Mouse (Mus musculus) ES-E14 (cell line): ENCODE results near the gene Dock9. TPM values are rescaled to one million over a fixed set of nuclear protein-coding genes. Genes with fewer than 3 reads are reported as not detected.

ENCODE experiments used
- DNase-seq: peaks from one replicate; pipeline ENCODE4 v3.0.0-alpha.2; 2013; ENCODE audit warnings: low read depth, low spot score
- H3K27ac ChIP-seq: 2 replicates; pipeline ENCODE4 v1.5.1; 2012; ENCODE audit warnings: low read depth, mild to moderate bottlenecking, low read length, moderate library complexity, mixed read lengths; ENCODE audit not compliant: poor library complexity, insufficient read depth, severe bottlenecking
- H3K36me3 ChIP-seq: 2 replicates; pipeline ENCODE4 v1.6.1; 2012; ENCODE audit warnings: mild to moderate bottlenecking, low read length, moderate library complexity, mixed read lengths; ENCODE audit not compliant: control insufficient read depth, poor library complexity, insufficient read depth, severe bottlenecking
- H3K4me1 ChIP-seq, 2 experiments: fragments of 150-350 bp in 1 of 2; sonication (generic) in 1 of 2; 2 replicates each; pipeline ENCODE4 v1.6.1; 2012; ENCODE audit warnings: low read length in 2 of 2, mild to moderate bottlenecking in 1 of 2, mixed read lengths in 1 of 2; ENCODE audit not compliant: control insufficient read depth in 2 of 2, insufficient read depth in 2 of 2, poor library complexity in 1 of 2
- H3K4me3 ChIP-seq, 2 experiments: fragments of 150-350 bp in 1 of 2; sonication (generic) in 1 of 2; 2 replicates each; pipeline ENCODE4 v1.5.1; 2012; ENCODE audit warnings: low read length in 2 of 2, low read depth in 1 of 2, mild to moderate bottlenecking in 1 of 2, mixed read lengths in 1 of 2; ENCODE audit not compliant: insufficient read depth in 1 of 2, poor library complexity in 1 of 2, severe bottlenecking in 1 of 2
- H3K9ac ChIP-seq: 2 replicates; pipeline ENCODE4 v1.6.1; 2012; ENCODE audit warnings: low read depth, mild to moderate bottlenecking, low read length, mixed read lengths; ENCODE audit not compliant: poor library complexity, insufficient read depth, severe bottlenecking
- H3K9me3 ChIP-seq: fragments of 150-350 bp; sonication (generic); 2 replicates; pipeline ENCODE4 v1.6.1; 2012; ENCODE audit warnings: low read depth, mild to moderate bottlenecking, low read length; ENCODE audit not compliant: control insufficient read depth, insufficient read depth
- CHD2 ChIP-seq: IDR thresholded peaks from 2 replicates; pipeline ENCODE4 v1.6.1; 2014; ENCODE audit warnings: mild to moderate bottlenecking, low read depth, low read length, inconsistent platforms
- HCFC1 ChIP-seq: IDR thresholded peaks from 2 replicates; pipeline ENCODE4 v1.6.1; 2012; ENCODE audit warnings: low read length, inconsistent platforms, borderline replicate concordance; ENCODE audit not compliant: insufficient read depth
- MAFK ChIP-seq: IDR thresholded peaks from 2 replicates; pipeline ENCODE4 v1.6.1; 2014; ENCODE audit warnings: mild to moderate bottlenecking, low read depth, low read length, inconsistent platforms; ENCODE audit not compliant: insufficient read depth
- ZC3H11A ChIP-seq: IDR thresholded peaks from 2 replicates; pipeline ENCODE4 v1.6.1; 2012; ENCODE audit warnings: low read depth, mild to moderate bottlenecking, inconsistent platforms, low read length, borderline replicate concordance
- ZNF384 ChIP-seq: IDR thresholded peaks from 2 replicates; pipeline ENCODE4 v1.6.1; 2012; ENCODE audit warnings: low read depth, low read length, inconsistent platforms
- in situ Hi-C, 2 experiments: fragments of 600-800 bp; cut with MboI; formaldehyde crosslinking; loops; one replicate each; pipeline ENCODE4 v1.15.1; 2025; ENCODE audit warnings: low sequenced_read_pairs in 2 of 2, inconsistent platforms in 1 of 2; ENCODE audit not compliant: unreplicated experiment in 2 of 2
- total RNA-seq: library from RNA; depleted of rRNA; stranded (reverse); fragments of 300-350 nt; gene quantifications from 2 replicates; pipeline ENCODE4 v1.2.3, GENCODE M21; 2012

Gene Dock9
- total RNA-seq, 1 experiment: 8.3 TPM

DNA sequence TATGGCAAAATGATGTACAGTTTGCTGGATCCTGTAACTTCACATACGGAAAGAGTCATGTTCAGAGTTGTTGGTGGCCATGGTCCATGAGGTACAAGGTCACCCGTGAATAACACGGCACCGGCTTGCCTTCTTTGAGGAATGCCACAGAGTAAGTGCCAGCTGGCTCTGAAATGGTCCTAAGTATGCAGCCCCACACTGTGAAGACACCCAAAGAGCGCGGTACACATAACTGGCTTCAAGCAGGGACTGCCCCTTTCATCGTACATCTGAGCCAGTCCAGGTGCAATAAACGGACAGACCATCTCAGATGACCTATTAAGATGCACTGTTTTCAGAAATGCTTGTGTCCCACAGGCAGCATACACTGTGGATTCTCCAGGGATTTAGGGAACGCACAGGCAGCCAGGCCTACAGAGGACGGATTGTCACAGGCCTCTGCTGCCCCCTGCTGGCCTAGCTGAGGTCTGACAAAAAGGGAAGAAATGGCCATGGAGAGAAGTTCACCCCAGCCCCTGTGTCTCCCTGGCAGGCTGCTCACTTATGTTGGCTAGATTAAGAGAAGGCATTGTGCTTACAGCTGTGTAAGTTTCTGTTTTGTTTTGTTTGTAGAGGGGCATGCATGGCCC lies 208.4 kb downstream of the Dock9 start:
- Histone ChIP-seq H3K4me3 (no peak overlapping the region), H3K27ac (no peak overlapping the region), H3K4me1 (no peaks in the 10 kb centered on the region; a peak in 1 of 4 replicates), H3K36me3 (no peaks in the 10 kb centered on the region), H3K9me3 (no peaks in the 10 kb centered on the region), H3K9ac (no peak overlapping the region)
- no peak for TF ChIP-seq HCFC1
- peak; percentile 55; the same call in 1 of the 2 replicates for TF ChIP-seq ZC3H11A
- DNase-seq: peak; percentile 66
- in situ Hi-C loops: loop anchor here in 1 of 2 experiments (25.0 kb wide), 1 partner anchor 327 kb away; no protein-coding TSS in a partner anchor

DNA sequence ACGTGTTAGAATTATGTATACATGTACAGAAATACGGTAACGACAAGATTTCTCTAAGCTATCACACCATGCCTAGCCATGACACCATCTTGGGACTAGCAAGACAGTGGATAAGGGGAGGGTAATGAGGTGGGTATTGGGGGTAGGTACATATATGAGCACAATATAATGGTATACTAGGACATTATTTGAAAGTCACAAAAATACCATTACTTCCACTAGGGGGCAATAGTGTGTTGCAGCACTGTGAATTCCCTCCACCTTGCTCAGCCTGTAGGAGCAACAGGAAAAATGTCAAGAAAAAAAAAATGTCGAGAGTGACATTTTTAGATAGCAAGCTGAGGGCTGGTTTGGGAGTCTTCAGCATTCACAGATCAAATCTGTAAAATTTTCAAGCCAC lies 209.2 kb downstream of the Dock9 start:
- Histone ChIP-seq H3K36me3 (no peaks in the 10 kb centered on the region), H3K4me3 (no peak overlapping the region), H3K4me1 (no peaks in the 10 kb centered on the region; a peak in 1 of 4 replicates), H3K9me3 (no peaks in the 10 kb centered on the region), H3K27ac (no peak overlapping the region), H3K9ac (no peak overlapping the region)
- in situ Hi-C loops: loop anchor here in 1 of 2 experiments (25.0 kb wide), 1 partner anchor 326 kb away; no protein-coding TSS in a partner anchor
- no peak for TF ChIP-seq CHD2
- peak; percentile 56; the same call in 1 of the 2 replicates for TF ChIP-seq ZNF384
- peak; percentile 40 for DNase-seq

DNA sequence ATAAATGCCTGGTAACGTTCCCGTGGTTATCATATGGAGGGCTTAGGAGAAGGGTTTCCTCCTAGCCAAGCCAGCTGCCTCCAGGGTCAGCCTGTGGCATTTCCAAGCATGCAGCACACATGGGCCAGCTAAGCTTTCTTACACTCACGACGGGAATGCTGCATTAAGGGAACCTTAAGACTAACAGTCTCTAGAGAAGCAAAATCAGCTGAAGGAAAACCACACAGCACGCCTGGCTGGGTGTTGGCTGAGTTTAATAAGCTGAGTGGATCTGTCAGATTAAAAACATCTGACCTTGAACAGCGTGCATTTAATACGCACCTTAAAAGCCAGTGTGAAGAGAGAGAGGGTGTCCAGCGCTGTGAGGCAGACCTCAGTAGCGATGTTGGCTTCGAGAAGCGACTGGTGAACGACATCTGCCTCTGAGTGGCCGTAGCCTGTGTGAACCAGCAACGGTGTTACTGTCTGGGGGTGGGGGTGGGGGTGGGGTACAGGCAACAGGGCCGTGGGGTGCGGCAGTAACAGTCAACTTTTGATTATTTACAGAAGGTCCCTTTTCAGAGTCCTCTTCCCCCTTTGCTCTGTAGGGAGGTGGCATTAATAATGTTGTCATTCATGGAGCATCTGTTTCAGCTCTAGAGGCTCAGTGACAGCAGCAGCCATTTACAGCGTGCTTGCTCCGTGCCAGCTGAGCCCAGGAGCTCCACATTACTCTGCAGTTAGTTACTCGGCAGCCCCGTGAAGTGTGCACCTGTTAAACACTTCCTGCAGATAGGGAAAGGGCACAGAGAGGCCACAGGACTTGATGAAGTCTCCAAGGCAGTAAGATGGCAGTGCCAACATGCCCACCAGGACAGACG lies 211.5 kb downstream of the Dock9 start:
- H3K9ac ChIP-seq: no peak overlapping the region
- TF ChIP-seq HCFC1 (no peak), CHD2 (no peak), MAFK (no peak), ZC3H11A (no peak), ZNF384 (no peak)
- H3K36me3 ChIP-seq: no peaks in the 10 kb centered on the region
- no peak overlapping the region for H3K4me3 ChIP-seq
- in situ Hi-C loops: loop anchor here in 1 of 2 experiments (25.0 kb wide), 1 partner anchor 324 kb away; no protein-coding TSS in a partner anchor
- H3K27ac ChIP-seq: no peak overlapping the region
- no peaks in the 10 kb centered on the region for H3K4me1 ChIP-seq
- DNase-seq: no peak
- no peaks in the 10 kb centered on the region for H3K9me3 ChIP-seq

DNA sequence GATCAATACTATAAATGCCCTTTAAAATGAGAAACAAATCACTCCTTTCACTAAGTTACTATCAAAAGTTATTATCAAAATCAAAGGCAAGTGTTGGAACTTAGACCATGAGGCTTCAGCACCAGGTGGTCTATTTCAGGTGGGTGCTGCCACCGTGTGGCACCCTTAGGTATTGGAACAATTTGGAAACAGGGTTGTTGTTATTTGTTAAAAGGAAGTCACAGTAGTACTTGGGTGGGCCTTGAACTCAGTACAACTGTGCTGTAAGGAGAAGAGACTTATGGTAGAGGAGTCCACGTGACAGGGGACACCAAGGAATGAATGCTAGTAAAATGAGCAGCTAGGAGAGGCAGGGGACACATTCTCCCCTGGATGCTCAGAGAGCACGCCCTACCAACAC lies 218.6 kb downstream of the Dock9 start:
- no peaks in the 10 kb centered on the region for H3K4me1 ChIP-seq
- no peaks in the 10 kb centered on the region for H3K9me3 ChIP-seq
- H3K36me3 ChIP-seq: peaks cover 13% of the 10 kb centered on the region; the same call in 1 of the 2 replicates
- DNase-seq: peak; percentile 62
- in situ Hi-C loops: loop anchor here in 1 of 2 experiments (10.0 to 25.0 kb wide), 2 partner anchors 104 to 317 kb away; no protein-coding TSS in a partner anchor
- H3K4me3 ChIP-seq: no peak overlapping the region
- no peak overlapping the region for H3K9ac ChIP-seq
- no peak for TF ChIP-seq HCFC1
- peak; percentile 85 for TF ChIP-seq ZC3H11A
- no peak for TF ChIP-seq ZNF384
- no peak for TF ChIP-seq CHD2
- TF ChIP-seq MAFK: no peak
- H3K27ac ChIP-seq: no peak overlapping the region
